Mouse (Mus musculus): ENCODE results near the gene Hmgcs2. TPM values are rescaled to one million over a fixed set of nuclear protein-coding genes. Genes with fewer than 3 reads are reported as not detected.
A peak's percentile ranks its signal among the peaks of the same experiment; 100 is the strongest.
"Not testable (repeated sequence)": the region's sequence is repeated elsewhere in the genome, so short reads cannot be mapped to it uniquely, and the experiment has no call there.

The Hmgcs2 gene
- total and polyA plus RNA-seq, 2 experiments: 765 to 1,077 TPM

- TF ChIP-seq CTCF (IDR thresholded peaks at IDR 0.05; ENCODE audit: low read depth, low read length): no peak
- TF ChIP-seq POLR2A (IDR thresholded peaks at IDR 0.05; ENCODE audit: extremely low read depth, insufficient read depth, low read length): no peak
- DNase-seq (ENCODE audit: extremely low read depth, low read depth, low spot score): no peak
- WGBS: 1% methylated on average over 46 of the region's 46 CpGs
- no peaks in the 10 kb centered on the region for H3K27me3 ChIP-seq (ENCODE audit: control insufficient read depth, insufficient read depth, low read length)
- H3K9ac ChIP-seq (ENCODE audit: low read depth, low read length): peak overlapping the region; percentile 44; the same call in 1 of the 2 replicates
- peak overlapping the region; percentile 39; the same call in 1 of the 2 replicates for H3K4me3 ChIP-seq (ENCODE audit: insufficient read depth, low read depth, low read length)
- peaks cover 4% of the 10 kb centered on the region; the same call in 1 of the 2 replicates for H3K4me1 ChIP-seq (ENCODE audit: control insufficient read depth, insufficient read depth, low read length)
- H3K36me3 ChIP-seq (ENCODE audit: control insufficient read depth, insufficient read depth, low read length): no peaks in the 10 kb centered on the region
- no peaks in the 10 kb centered on the region for H3K79me2 ChIP-seq (ENCODE audit: control insufficient read depth, insufficient read depth, low read length)
- H3K27ac ChIP-seq (replicated peaks; ENCODE audit: insufficient read depth, low read depth, low read length): no peak overlapping the region
These were observed 59.0 kb downstream of the Hmgcs2 start for GRCm38 (mm10) chr3:98339097-98339705.

- not testable (repeated sequence) for H3K27ac ChIP-seq (replicated peaks; ENCODE audit: insufficient read depth, low read depth, low read length); H3K4me1 ChIP-seq (ENCODE audit: control insufficient read depth, insufficient read depth, low read length)
- H3K9ac ChIP-seq (ENCODE audit: low read depth, low read length): peak within 1 kb of the TSS; percentile 44; the same call in 1 of the 2 replicates
These were observed 59.5 kb downstream of the Hmgcs2 start, which contains the start of gene Phgdh for GRCm38 (mm10) chr3:98339706-98340109. TSS of gene Phgdh (minus strand) at chr3:98339990.

GRCm38 (mm10) chr3:98340818-98341594, 60.8 kb downstream of the Hmgcs2 start:
- 90% methylated on average over 17 of the region's 17 CpGs for WGBS
- Histone ChIP-seq H3K9ac (ENCODE audit: low read depth, low read length) (no peak overlapping the region), H3K79me2 (ENCODE audit: control insufficient read depth, insufficient read depth, low read length) (no peaks in the 10 kb centered on the region), H3K27ac (replicated peaks; ENCODE audit: insufficient read depth, low read depth, low read length) (no peak overlapping the region), H3K4me1 (ENCODE audit: control insufficient read depth, insufficient read depth, low read length) (peaks cover 4% of the 10 kb centered on the region; the same call in 1 of the 2 replicates), H3K27me3 (ENCODE audit: control insufficient read depth, insufficient read depth, low read length) (0 out of 2 replicates have a peak, but pooled peaks cover 2% of the 10 kb centered on the region), H3K4me3 (ENCODE audit: insufficient read depth, low read depth, low read length) (no peak overlapping the region), H3K36me3 (ENCODE audit: control insufficient read depth, insufficient read depth, low read length) (no peaks in the 10 kb centered on the region)
- TF ChIP-seq CTCF (IDR thresholded peaks at IDR 0.05; ENCODE audit: low read depth, low read length): no peak
- TF ChIP-seq POLR2A (IDR thresholded peaks at IDR 0.05; ENCODE audit: extremely low read depth, insufficient read depth, low read length): no peak
- no peak for DNase-seq (ENCODE audit: extremely low read depth, low read depth, low spot score)

More at GRCm38 (mm10) chr3:98339706-98340109, 59.5 kb downstream of the Hmgcs2 start, which contains the start of gene Phgdh:
- H3K27me3 ChIP-seq (ENCODE audit: control insufficient read depth, insufficient read depth, low read length); DNase-seq (ENCODE audit: extremely low read depth, low read depth, low spot score); H3K79me2 ChIP-seq (ENCODE audit: control insufficient read depth, insufficient read depth, low read length); H3K36me3 ChIP-seq (ENCODE audit: control insufficient read depth, insufficient read depth, low read length): not testable (repeated sequence)
- H3K4me3 ChIP-seq (ENCODE audit: insufficient read depth, low read depth, low read length): peak within 1 kb of the TSS; percentile 39
- whole genome bisulfite sequencing: 5% methylated on average over 9 of the region's 10 CpGs

GRCm38 (mm10) chr3:98343235-98343634, 63.0 kb downstream of the Hmgcs2 start:
- no peak overlapping the region for H3K4me3 ChIP-seq (ENCODE audit: insufficient read depth, low read depth, low read length)
- H3K9ac ChIP-seq (ENCODE audit: low read depth, low read length): no peak overlapping the region
- no peaks in the 10 kb centered on the region for H3K36me3 ChIP-seq (ENCODE audit: control insufficient read depth, insufficient read depth, low read length)
- H3K4me1 ChIP-seq (ENCODE audit: control insufficient read depth, insufficient read depth, low read length): peaks cover 4% of the 10 kb centered on the region; the same call in 1 of the 2 replicates
- H3K27ac ChIP-seq (replicated peaks; ENCODE audit: insufficient read depth, low read depth, low read length): no peak overlapping the region
- no peak for DNase-seq (ENCODE audit: extremely low read depth, low read depth, low spot score)
- 0 out of 2 replicates have a peak, but pooled peaks cover 2% of the 10 kb centered on the region for H3K27me3 ChIP-seq (ENCODE audit: control insufficient read depth, insufficient read depth, low read length)
- TF ChIP-seq POLR2A (IDR thresholded peaks at IDR 0.05; ENCODE audit: extremely low read depth, insufficient read depth, low read length): no peak
- no peak for TF ChIP-seq CTCF (IDR thresholded peaks at IDR 0.05; ENCODE audit: low read depth, low read length)
- no peaks in the 10 kb centered on the region for H3K79me2 ChIP-seq (ENCODE audit: control insufficient read depth, insufficient read depth, low read length)
- 90% methylated on average over 3 of the region's 3 CpGs for WGBS

GRCm38 (mm10) chr3:98348106-98348505, 67.9 kb downstream of the Hmgcs2 start:
- 62% methylated on average over 6 of the region's 6 CpGs for WGBS
- Histone ChIP-seq H3K9ac (ENCODE audit: low read depth, low read length) (no peak overlapping the region), H3K4me1 (ENCODE audit: control insufficient read depth, insufficient read depth, low read length) (no peaks in the 10 kb centered on the region), H3K36me3 (ENCODE audit: control insufficient read depth, insufficient read depth, low read length) (no peaks in the 10 kb centered on the region), H3K4me3 (ENCODE audit: insufficient read depth, low read depth, low read length) (no peak overlapping the region), H3K79me2 (ENCODE audit: control insufficient read depth, insufficient read depth, low read length) (no peaks in the 10 kb centered on the region), H3K27ac (replicated peaks; ENCODE audit: insufficient read depth, low read depth, low read length) (no peak overlapping the region), H3K27me3 (ENCODE audit: control insufficient read depth, insufficient read depth, low read length) (0 out of 2 replicates have a peak, but pooled peaks cover 2% of the 10 kb centered on the region)
- TF ChIP-seq CTCF (IDR thresholded peaks at IDR 0.05; ENCODE audit: low read depth, low read length) (no peak), POLR2A (IDR thresholded peaks at IDR 0.05; ENCODE audit: extremely low read depth, insufficient read depth, low read length) (no peak)
- no peak for DNase-seq (ENCODE audit: extremely low read depth, low read depth, low spot score)

Measured in liver, adult 2 months (tissue).